Mouse (Mus musculus) ES-E14 (cell line): ENCODE measurements around the gene Notum. TPM values are rescaled to one million over a fixed set of nuclear protein-coding genes. Genes with fewer than 3 reads are reported as not detected.

Experiments
- DNase-seq: peaks from one replicate; pipeline ENCODE4 v3.0.0-alpha.2; 2013; ENCODE audit warnings: low read depth, low spot score
- H3K27ac ChIP-seq: 2 replicates; pipeline ENCODE4 v1.5.1; 2012; ENCODE audit warnings: low read depth, mild to moderate bottlenecking, low read length, moderate library complexity, mixed read lengths; ENCODE audit not compliant: poor library complexity, insufficient read depth, severe bottlenecking
- H3K36me3 ChIP-seq: 2 replicates; pipeline ENCODE4 v1.6.1; 2012; ENCODE audit warnings: mild to moderate bottlenecking, low read length, moderate library complexity, mixed read lengths; ENCODE audit not compliant: control insufficient read depth, poor library complexity, insufficient read depth, severe bottlenecking
- H3K4me1 ChIP-seq, 2 experiments: fragments of 150-350 bp in 1 of 2; sonication (generic) in 1 of 2; 2 replicates each; pipeline ENCODE4 v1.6.1; 2012; ENCODE audit warnings: low read length in 2 of 2, mild to moderate bottlenecking in 1 of 2, mixed read lengths in 1 of 2; ENCODE audit not compliant: control insufficient read depth in 2 of 2, insufficient read depth in 2 of 2, poor library complexity in 1 of 2
- H3K4me3 ChIP-seq, 2 experiments: fragments of 150-350 bp in 1 of 2; sonication (generic) in 1 of 2; 2 replicates each; pipeline ENCODE4 v1.5.1; 2012; ENCODE audit warnings: low read length in 2 of 2, low read depth in 1 of 2, mild to moderate bottlenecking in 1 of 2, mixed read lengths in 1 of 2; ENCODE audit not compliant: insufficient read depth in 1 of 2, poor library complexity in 1 of 2, severe bottlenecking in 1 of 2
- H3K9ac ChIP-seq: 2 replicates; pipeline ENCODE4 v1.6.1; 2012; ENCODE audit warnings: low read depth, mild to moderate bottlenecking, low read length, mixed read lengths; ENCODE audit not compliant: poor library complexity, insufficient read depth, severe bottlenecking
- H3K9me3 ChIP-seq: fragments of 150-350 bp; sonication (generic); 2 replicates; pipeline ENCODE4 v1.6.1; 2012; ENCODE audit warnings: low read depth, mild to moderate bottlenecking, low read length; ENCODE audit not compliant: control insufficient read depth, insufficient read depth
- CHD2 ChIP-seq: IDR thresholded peaks from 2 replicates; pipeline ENCODE4 v1.6.1; 2014; ENCODE audit warnings: mild to moderate bottlenecking, low read depth, low read length, inconsistent platforms
- HCFC1 ChIP-seq: IDR thresholded peaks from 2 replicates; pipeline ENCODE4 v1.6.1; 2012; ENCODE audit warnings: low read length, inconsistent platforms, borderline replicate concordance; ENCODE audit not compliant: insufficient read depth
- MAFK ChIP-seq: IDR thresholded peaks from 2 replicates; pipeline ENCODE4 v1.6.1; 2014; ENCODE audit warnings: mild to moderate bottlenecking, low read depth, low read length, inconsistent platforms; ENCODE audit not compliant: insufficient read depth
- ZC3H11A ChIP-seq: IDR thresholded peaks from 2 replicates; pipeline ENCODE4 v1.6.1; 2012; ENCODE audit warnings: low read depth, mild to moderate bottlenecking, inconsistent platforms, low read length, borderline replicate concordance
- ZNF384 ChIP-seq: IDR thresholded peaks from 2 replicates; pipeline ENCODE4 v1.6.1; 2012; ENCODE audit warnings: low read depth, low read length, inconsistent platforms
- in situ Hi-C, 2 experiments: fragments of 600-800 bp; cut with MboI; formaldehyde crosslinking; loops; one replicate each; pipeline ENCODE4 v1.15.1; 2025; ENCODE audit warnings: low sequenced_read_pairs in 2 of 2, inconsistent platforms in 1 of 2; ENCODE audit not compliant: unreplicated experiment in 2 of 2
- total RNA-seq: library from RNA; depleted of rRNA; stranded (reverse); fragments of 300-350 nt; gene quantifications from 2 replicates; pipeline ENCODE4 v1.2.3, GENCODE M21; 2012

Gene Notum
- total RNA-seq, 1 experiment: 47.8 TPM

DNA sequence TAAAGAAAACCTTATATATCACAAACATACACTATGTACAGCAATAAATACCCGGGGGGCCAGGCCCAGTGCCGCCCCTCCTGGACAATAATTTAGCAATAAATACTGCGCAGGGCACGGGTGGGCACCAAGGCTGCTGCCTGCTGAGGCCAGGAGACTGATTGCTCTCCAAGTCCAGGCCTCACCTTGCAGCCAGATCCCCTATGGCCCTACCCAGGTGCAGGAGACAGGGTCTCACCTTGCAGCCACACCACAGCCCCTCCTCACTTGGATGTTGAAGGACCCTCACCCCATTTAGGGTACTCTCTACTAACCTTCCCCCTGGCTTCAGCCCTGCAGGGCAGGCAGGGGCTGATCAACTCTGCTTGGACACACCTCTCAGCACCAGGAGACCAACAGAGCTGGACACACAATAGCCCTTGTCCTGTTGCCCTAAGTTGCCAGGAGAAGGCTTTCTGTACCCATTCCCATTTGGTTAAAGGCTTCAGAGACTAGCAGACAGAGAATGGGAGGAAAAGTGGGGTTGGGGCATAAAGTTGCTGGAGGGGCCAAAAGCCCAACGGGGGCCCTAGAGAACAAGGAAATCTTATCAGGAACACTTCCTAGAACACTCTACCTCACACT lies 35.7 kb downstream of the Notum start, which contains the start of gene Sirt7:
Gene Sirt7, minus strand, starts transcription at position 89 of the 624 bp plus-strand sequence.
- DNase-seq: no peak
- Histone ChIP-seq H3K4me3 (peak within 1 kb of the TSS; percentile 82 to 84), H3K4me1 (peaks cover 2 to 28% of the 10 kb centered on the region in 2 experiments; a peak in 1 of 4 replicates), H3K36me3 (peaks cover 28% of the 10 kb centered on the region), H3K9me3 (no peaks in the 10 kb centered on the region), H3K27ac (0 out of 2 replicates have a peak within 1 kb of the TSS, but pooled peaks have one; percentile 9), H3K9ac (peak within 1 kb of the TSS; percentile 67)
- TF ChIP-seq CHD2 (no peak), ZC3H11A (no peak), MAFK (no peak), HCFC1 (no peak), ZNF384 (no peak)
- in situ Hi-C loops: no loop called here

DNA sequence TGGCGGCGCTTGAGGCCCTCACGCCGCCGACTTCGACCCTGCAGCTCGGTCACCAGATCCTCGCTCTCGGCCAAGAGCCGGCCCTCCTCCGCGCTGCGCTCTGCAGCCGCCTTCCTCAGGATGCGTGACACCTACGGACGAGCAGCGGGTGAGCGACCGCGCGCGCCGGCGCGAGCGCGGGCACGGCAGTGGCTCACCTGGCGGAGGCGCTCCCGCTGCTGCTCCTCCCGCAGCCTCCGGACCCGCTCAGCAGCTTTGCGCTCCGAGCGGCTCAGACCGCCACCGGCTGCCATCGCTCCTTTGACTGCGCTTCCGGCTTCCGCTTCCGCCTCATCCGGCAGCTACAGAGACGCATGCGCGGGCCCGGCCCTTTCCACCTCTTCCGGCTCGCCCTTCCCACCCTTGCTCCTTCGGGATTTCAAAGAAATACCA lies 36.3 kb downstream of the Notum start:
- peak overlapping the region; percentile 67 for H3K9ac ChIP-seq
- H3K27ac ChIP-seq: 0 out of 2 replicates have a peak overlapping the region, but pooled peaks have one; percentile 9
- TF ChIP-seq ZC3H11A (no peak), MAFK (no peak), ZNF384 (no peak), HCFC1 (no peak), CHD2 (no peak)
- DNase-seq: no peak
- peak overlapping the region; percentile 82 to 84 for H3K4me3 ChIP-seq
- no peaks in the 10 kb centered on the region for H3K9me3 ChIP-seq
- in situ Hi-C loops: no loop called here
- H3K36me3 ChIP-seq: peaks cover 32% of the 10 kb centered on the region
- H3K4me1 ChIP-seq: peaks cover 0 to 30% of the 10 kb centered on the region in 2 experiments; a peak in 1 of 4 replicates

- Histone ChIP-seq H3K9me3 (no peaks in the 10 kb centered on the region), H3K9ac (peak overlapping the region; percentile 67), H3K36me3 (peaks cover 27% of the 10 kb centered on the region), H3K27ac (0 out of 2 replicates have a peak overlapping the region, but pooled peaks have one; percentile 9), H3K4me1 (peaks cover 0 to 27% of the 10 kb centered on the region in 2 experiments; a peak in 1 of 4 replicates), H3K4me3 (peak overlapping the region; percentile 82 to 84)
- in situ Hi-C loops: no loop called here
- TF ChIP-seq ZNF384 (no peak), MAFK (no peak), ZC3H11A (no peak), HCFC1 (no peak), CHD2 (no peak)
- no peak for DNase-seq
These were observed 36.9 kb downstream of the Notum start for GRCm38 (mm10) chr11:120623961-120624679.

GRCm38 (mm10) chr11:120622805-120623204 lies 38.2 kb downstream of the Notum start:
- Histone ChIP-seq H3K27ac (no peak overlapping the region), H3K9ac (no peak overlapping the region), H3K9me3 (no peaks in the 10 kb centered on the region), H3K36me3 (peaks cover 20% of the 10 kb centered on the region), H3K4me3 (no peak overlapping the region), H3K4me1 (peaks cover 3 to 22% of the 10 kb centered on the region in 2 experiments; a peak in 2 of 4 replicates)
- in situ Hi-C loops: no loop called here
- no peak for DNase-seq
- no peak for TF ChIP-seq ZC3H11A
- TF ChIP-seq HCFC1: no peak
